Mouse (Mus musculus) heart, postnatal 10 days (tissue): ENCODE results near the gene Cdkn1b. TPM values are rescaled to one million over a fixed set of nuclear protein-coding genes. Genes with fewer than 3 reads are reported as not detected.

Source experiments
- DNase-seq, 2 experiments: peaks; one replicate each; pipeline ENCODE4 v3.0.0; 2021
- intact Hi-C: fragments of 180-260 bp; cut with DNase I; formaldehyde crosslinking; loops from one replicate; pipeline ENCODE4 v1.15.1; 2025
- total RNA-seq, 2 experiments: library from RNA; stranded (reverse); gene quantifications; 2 replicates each; pipeline ENCODE4 v1.2.3; 2021

Gene Cdkn1b
- total RNA-seq, 2 experiments from 2014 or later, result 45.1 to 53.5 TPM

DNA sequence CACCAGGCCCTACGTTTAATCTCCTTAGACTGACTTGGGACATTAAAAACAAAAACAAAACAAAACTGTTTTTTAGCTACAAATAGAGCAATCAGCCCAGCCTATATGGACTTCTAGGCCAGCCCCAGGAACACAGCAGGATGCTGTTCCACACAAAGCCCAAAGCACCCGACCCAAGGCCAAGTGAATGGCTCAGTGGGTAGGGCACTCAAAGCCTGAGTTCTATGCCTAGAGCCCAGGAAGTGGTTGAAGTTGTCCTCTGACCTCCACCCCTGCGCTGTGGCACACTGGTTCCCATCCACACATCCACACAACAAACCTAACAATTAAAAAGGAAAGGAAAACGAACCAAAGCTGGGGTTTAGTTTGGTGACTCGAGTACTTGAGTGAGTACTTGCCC lies 41.1 kb downstream of the Cdkn1b start:
- intact Hi-C loops, result no loop called here
- DNase-seq, result no peak

GRCm38 (mm10) chr6:134961858-134962517 lies 41.8 kb downstream of the Cdkn1b start:
- intact Hi-C loops, result no loop called here
- DNase-seq, result no peak

DNA sequence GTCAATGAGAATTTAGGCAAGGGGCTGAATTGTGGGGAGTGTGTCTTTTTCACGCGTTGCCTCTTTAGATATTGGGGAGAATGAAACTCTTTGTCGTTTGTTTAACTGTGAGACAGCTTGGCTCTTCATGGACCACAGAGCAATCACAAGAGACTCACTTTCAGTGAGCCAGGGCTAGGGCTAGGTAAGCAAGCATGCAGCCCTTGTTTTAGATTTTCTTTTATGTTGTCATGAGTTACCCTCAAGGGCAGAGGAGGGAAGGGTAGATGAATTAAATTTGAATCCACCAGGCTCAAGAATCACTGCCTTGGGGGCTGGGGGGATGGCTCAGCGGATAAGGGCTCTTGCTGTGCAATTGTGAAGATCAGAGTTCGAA lies 42.3 kb downstream of the Cdkn1b start:
- intact Hi-C loops, result no loop called here
- no peak for DNase-seq

DNA sequence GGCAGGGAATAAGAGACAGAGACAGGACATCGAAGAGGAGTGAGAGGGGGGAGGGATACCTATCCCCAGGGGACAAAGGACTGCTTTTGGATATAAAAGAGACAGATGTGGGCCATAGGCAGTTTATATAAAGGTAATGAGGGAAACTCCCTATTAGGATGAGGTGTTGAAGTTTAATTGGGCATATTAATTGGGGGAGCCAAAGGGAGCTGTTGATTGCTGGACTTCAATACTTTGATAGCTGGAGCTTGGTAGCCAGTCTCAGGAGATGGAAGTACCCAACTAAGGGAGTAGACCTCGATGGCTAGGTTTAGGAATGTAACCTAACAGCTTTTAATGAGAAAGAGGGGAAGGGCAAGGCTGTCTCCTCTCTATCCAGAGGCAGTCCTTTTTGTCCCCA lies 43.7 kb downstream of the Cdkn1b start:
- intact Hi-C loops, result no loop called here
- no peak for DNase-seq

DNA sequence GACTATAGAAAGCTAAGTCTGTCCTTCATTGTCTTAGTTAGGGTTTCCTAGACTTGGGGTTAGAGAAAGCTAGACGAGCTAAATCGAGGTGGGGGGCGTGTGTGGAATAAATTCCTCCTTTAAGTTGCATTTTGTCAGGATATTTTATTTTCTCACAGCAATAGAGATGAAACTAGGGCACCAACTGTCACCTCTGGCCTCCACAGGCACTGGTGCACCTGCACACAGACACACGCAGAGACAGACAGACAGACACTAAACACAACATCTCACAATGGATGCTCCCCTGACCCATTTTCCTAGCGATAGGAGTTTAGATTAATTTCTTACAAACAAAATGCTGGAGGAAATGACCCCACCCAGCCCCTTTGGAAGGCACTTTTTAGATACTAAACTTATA lies 46.5 kb downstream of the Cdkn1b start:
- no peak for DNase-seq
- intact Hi-C loops, result no loop called here

GRCm38 (mm10) chr6:134968326-134968725 lies 48.1 kb downstream of the Cdkn1b start:
- no peak for DNase-seq
- intact Hi-C loops, result no loop called here

- DNase-seq, result no peak
- intact Hi-C loops, result no loop called here
Measured at GRCm38 (mm10) chr6:134969498-134969897, 49.3 kb downstream of the Cdkn1b start.

- intact Hi-C loops, result no loop called here
- DNase-seq, result no peak
Measured at GRCm38 (mm10) chr6:134972096-134972495, 51.9 kb downstream of the Cdkn1b start.

Other genes starting within 250 kb of the Cdkn1b start
- gene Dusp16, start 127.8 kb upstream of the Cdkn1b start, total RNA-seq, result 10 to 100 TPM; 22.4 to 24.9 TPM
- 1 to 10 TPM; 4.7 to 5.4 TPM for gene Crebl2, start 90.2 kb upstream of the Cdkn1b start, total RNA-seq
- gene Gpr19, start 21.8 kb upstream of the Cdkn1b start, total RNA-seq, result 1 to 10 TPM; 4.3 to 4.8 TPM
- 10 to 100 TPM; 15.9 to 24.3 TPM for gene Apold1, start 61.3 kb downstream of the Cdkn1b start, total RNA-seq
- 10 to 100 TPM; 43.0 to 47.6 TPM for gene Ddx47, start 91.2 kb downstream of the Cdkn1b start, total RNA-seq
- 1 to 10 TPM; 2.5 to 4.0 TPM for gene Gprc5a, start 145.2 kb downstream of the Cdkn1b start, total RNA-seq
- gene Gprc5d, start 197.9 kb downstream of the Cdkn1b start, total RNA-seq, result under 1 TPM in 1 of 2 experiments, not detected in 1; 0.25 TPM